Mouse (Mus musculus) kidney, embryonic 15.5 days (tissue): ENCODE data around the gene Dst. TPM values are rescaled to one million over a fixed set of nuclear protein-coding genes. Genes with fewer than 3 reads are reported as not detected.

Experiments
- ATAC-seq: fragments of 200-750 bp; cut with Nextera tagmentation; replicated peaks from 2 replicates; pipeline ENCODE4 v1.8.0; 2017; ENCODE audit warnings: moderate TSS enrichment; ENCODE audit not compliant: low FRiP score
- H3K27ac ChIP-seq: fragments of 300-500 bp; sonication (generic); 2 replicates; pipeline ENCODE4 v1.5.1; 2015; ENCODE audit warnings: mild to moderate bottlenecking, inconsistent platforms
- H3K27me3 ChIP-seq: fragments of 300-500 bp; sonication (generic); 2 replicates; pipeline ENCODE4 v1.6.1; 2015; ENCODE audit warnings: inconsistent platforms
- H3K36me3 ChIP-seq: fragments of 300-500 bp; sonication (generic); 2 replicates; pipeline ENCODE4 v1.6.1; 2015; ENCODE audit warnings: inconsistent platforms
- H3K4me1 ChIP-seq: fragments of 300-500 bp; sonication (generic); 2 replicates; pipeline ENCODE4 v1.6.1; 2015; ENCODE audit warnings: inconsistent platforms
- H3K4me2 ChIP-seq: fragments of 300-500 bp; sonication (generic); 2 replicates; pipeline ENCODE4 v1.6.1; 2015; ENCODE audit warnings: moderate library complexity, mild to moderate bottlenecking, inconsistent platforms
- H3K4me3 ChIP-seq: fragments of 300-500 bp; sonication (generic); replicated peaks from 2 replicates; pipeline ENCODE4 v1.5.1; 2015; ENCODE audit warnings: mild to moderate bottlenecking, inconsistent platforms
- H3K9ac ChIP-seq: fragments of 300-500 bp; sonication (generic); 2 replicates; pipeline ENCODE4 v1.6.1; 2015; ENCODE audit warnings: mild to moderate bottlenecking, inconsistent platforms
- H3K9me3 ChIP-seq: fragments of 300-500 bp; sonication (generic); replicated peaks from 2 replicates; pipeline ENCODE4 v1.6.1; 2016; ENCODE audit warnings: inconsistent platforms
- WGBS: fragments of 180-500 bp; shearing (Covaris S2); methylation state at CpG from one replicate; pipeline ENCODE4 v1.1.7; 2015; ENCODE audit warnings: mixed read lengths; 5-methylcytosine and 5-hydroxymethylcytosine counted together
- polyA plus RNA-seq: library from polyadenylated mRNA; unstranded; fragments of >200 nt; fragmentation: Nextera tagmentation; extraction: Ambion mirVana; gene quantifications from 2 replicates; pipeline ENCODE4 v1.2.1, GENCODE M21; 2015

Dst gene
- polyA plus RNA-seq, 1 experiment from 2014 or later = 27.9 TPM

- no peak for ATAC-seq
- Histone ChIP-seq H3K36me3 (no peaks in the 10 kb centered on the region), H3K27me3 (no peaks in the 10 kb centered on the region), H3K4me2 (no peak overlapping the region), H3K4me3 (no peak overlapping the region), H3K9ac (no peak overlapping the region), H3K4me1 (peaks cover 30% of the 10 kb centered on the region), H3K27ac (no peak overlapping the region), H3K9me3 (no peaks in the 10 kb centered on the region)
- WGBS = 63% methylated on average over 6 of the region's 6 CpGs
These were observed 163.1 kb downstream of the Dst start for GRCm38 (mm10) chr1:34070991-34071639.

- Histone ChIP-seq H3K9ac (no peak overlapping the region), H3K27me3 (no peaks in the 10 kb centered on the region), H3K4me2 (no peak overlapping the region), H3K27ac (no peak overlapping the region), H3K36me3 (no peaks in the 10 kb centered on the region), H3K9me3 (no peaks in the 10 kb centered on the region), H3K4me3 (no peak overlapping the region), H3K4me1 (peaks cover 37% of the 10 kb centered on the region)
- WGBS = 78% methylated on average over 7 of the region's 7 CpGs
- no peak for ATAC-seq
These were observed 164.2 kb downstream of the Dst start for GRCm38 (mm10) chr1:34072262-34072661.

GRCm38 (mm10) chr1:34073436-34074169 is 165.6 kb downstream of the Dst start:
- 40% methylated on average over 10 of the region's 10 CpGs for WGBS
- Histone ChIP-seq H3K27me3 (no peaks in the 10 kb centered on the region), H3K4me3 (no peak overlapping the region), H3K4me2 (no peak overlapping the region), H3K27ac (no peak overlapping the region), H3K9me3 (no peaks in the 10 kb centered on the region), H3K9ac (no peak overlapping the region), H3K36me3 (no peaks in the 10 kb centered on the region), H3K4me1 (peaks cover 40% of the 10 kb centered on the region)
- peak; percentile 26; the same call in 1 of the 2 replicates for ATAC-seq

GRCm38 (mm10) chr1:34074245-34075187 is 166.5 kb downstream of the Dst start:
- WGBS = 39% methylated on average over 15 of the region's 15 CpGs
- Histone ChIP-seq H3K9ac (no peak overlapping the region), H3K27ac (0 out of 2 replicates have a peak overlapping the region, but pooled peaks have one; percentile 22), H3K27me3 (no peaks in the 10 kb centered on the region), H3K36me3 (no peaks in the 10 kb centered on the region), H3K4me3 (no peak overlapping the region), H3K4me2 (no peak overlapping the region), H3K9me3 (no peaks in the 10 kb centered on the region), H3K4me1 (peaks cover 40% of the 10 kb centered on the region)
- no peak for ATAC-seq

- H3K4me3 ChIP-seq = 0 out of 2 replicates have a peak overlapping the region, but pooled peaks have one; percentile 3
These were observed 168.8 kb downstream of the Dst start for GRCm38 (mm10) chr1:34076701-34077421.

GRCm38 (mm10) chr1:34077422-34077790 is 169.4 kb downstream of the Dst start:
- Histone ChIP-seq H3K27ac (no peak overlapping the region), H3K9ac (no peak overlapping the region), H3K4me2 (peak overlapping the region; percentile 44), H3K36me3 (no peaks in the 10 kb centered on the region), H3K4me3 (0 out of 2 replicates have a peak overlapping the region, but pooled peaks have one; percentile 3), H3K9me3 (no peaks in the 10 kb centered on the region), H3K4me1 (peaks cover 30% of the 10 kb centered on the region), H3K27me3 (no peaks in the 10 kb centered on the region)
- 23% methylated on average over 7 of the region's 7 CpGs for WGBS
- peak; percentile 58; the same call in 1 of the 2 replicates for ATAC-seq

More at GRCm38 (mm10) chr1:34076701-34077421, 168.8 kb downstream of the Dst start:
- no peaks in the 10 kb centered on the region for H3K36me3 ChIP-seq
- H3K27me3 ChIP-seq = no peaks in the 10 kb centered on the region
- H3K4me1 ChIP-seq = peaks cover 34% of the 10 kb centered on the region
- ATAC-seq = peak; percentile 61
- no peak overlapping the region for H3K9ac ChIP-seq
- H3K27ac ChIP-seq = no peak overlapping the region
- no peaks in the 10 kb centered on the region for H3K9me3 ChIP-seq
- WGBS = 10% methylated on average over 12 of the region's 12 CpGs
- peak overlapping the region; percentile 44 for H3K4me2 ChIP-seq

GRCm38 (mm10) chr1:34077941-34078340 is 169.9 kb downstream of the Dst start:
- Histone ChIP-seq H3K27ac (no peak overlapping the region), H3K27me3 (no peaks in the 10 kb centered on the region), H3K4me1 (peaks cover 29% of the 10 kb centered on the region), H3K9me3 (no peaks in the 10 kb centered on the region), H3K36me3 (no peaks in the 10 kb centered on the region), H3K9ac (no peak overlapping the region), H3K4me3 (no peak overlapping the region), H3K4me2 (no peak overlapping the region)
- no peak for ATAC-seq
- WGBS = 86% methylated on average over 6 of the region's 6 CpGs

- Histone ChIP-seq H3K27ac (no peak overlapping the region), H3K4me3 (no peak overlapping the region), H3K9me3 (no peaks in the 10 kb centered on the region), H3K36me3 (peaks cover 12% of the 10 kb centered on the region), H3K4me2 (no peak overlapping the region), H3K4me1 (peaks cover 7% of the 10 kb centered on the region), H3K9ac (no peak overlapping the region), H3K27me3 (no peaks in the 10 kb centered on the region)
- ATAC-seq = peak; percentile 22; the same call in 1 of the 2 replicates
- WGBS = 65% methylated on average over 3 of the region's 3 CpGs
These were observed 181.0 kb downstream of the Dst start for GRCm38 (mm10) chr1:34089011-34089410.

GRCm38 (mm10) chr1:34090700-34091099 is 182.7 kb downstream of the Dst start:
- no peaks in the 10 kb centered on the region for H3K27me3 ChIP-seq
- H3K4me2 ChIP-seq = no peak overlapping the region
- H3K4me1 ChIP-seq = peaks cover 22% of the 10 kb centered on the region
- no peaks in the 10 kb centered on the region for H3K9me3 ChIP-seq
- WGBS = 31% methylated on average over 7 of the region's 7 CpGs
- peak; percentile 28; the same call in 1 of the 2 replicates for ATAC-seq
- no peak overlapping the region for H3K9ac ChIP-seq
- H3K4me3 ChIP-seq = no peak overlapping the region
- H3K27ac ChIP-seq = peak overlapping the region; percentile 28
- H3K36me3 ChIP-seq = peaks cover 12% of the 10 kb centered on the region

- no peak for ATAC-seq
- Histone ChIP-seq H3K4me2 (no peak overlapping the region), H3K9me3 (no peaks in the 10 kb centered on the region), H3K27me3 (no peaks in the 10 kb centered on the region), H3K36me3 (peaks cover 4% of the 10 kb centered on the region; the same call in 1 of the 2 replicates), H3K9ac (no peak overlapping the region), H3K4me1 (peaks cover 29% of the 10 kb centered on the region), H3K4me3 (no peak overlapping the region), H3K27ac (no peak overlapping the region)
- 93% methylated on average over 7 of the region's 7 CpGs for WGBS
These were observed 185.6 kb downstream of the Dst start for GRCm38 (mm10) chr1:34093652-34094051.

GRCm38 (mm10) chr1:34094301-34094700 is 186.3 kb downstream of the Dst start:
- H3K4me3 ChIP-seq = no peak overlapping the region
- no peak for ATAC-seq
- 64% methylated on average over 5 of the region's 5 CpGs for WGBS
- H3K4me2 ChIP-seq = no peak overlapping the region
- no peaks in the 10 kb centered on the region for H3K27me3 ChIP-seq
- peaks cover 4% of the 10 kb centered on the region; the same call in 1 of the 2 replicates for H3K36me3 ChIP-seq
- H3K27ac ChIP-seq = no peak overlapping the region
- no peaks in the 10 kb centered on the region for H3K9me3 ChIP-seq
- H3K4me1 ChIP-seq = peaks cover 29% of the 10 kb centered on the region
- H3K9ac ChIP-seq = no peak overlapping the region
